Mouse (Mus musculus): ENCODE results near the gene Ccdc87.
A peak's percentile ranks its signal among the peaks of the same experiment; 100 is the strongest.
"Not testable (repeated sequence)": the region's sequence is repeated elsewhere in the genome, so short reads cannot be mapped to it uniquely, and the experiment has no call there.

Gene Ccdc87

DNA sequence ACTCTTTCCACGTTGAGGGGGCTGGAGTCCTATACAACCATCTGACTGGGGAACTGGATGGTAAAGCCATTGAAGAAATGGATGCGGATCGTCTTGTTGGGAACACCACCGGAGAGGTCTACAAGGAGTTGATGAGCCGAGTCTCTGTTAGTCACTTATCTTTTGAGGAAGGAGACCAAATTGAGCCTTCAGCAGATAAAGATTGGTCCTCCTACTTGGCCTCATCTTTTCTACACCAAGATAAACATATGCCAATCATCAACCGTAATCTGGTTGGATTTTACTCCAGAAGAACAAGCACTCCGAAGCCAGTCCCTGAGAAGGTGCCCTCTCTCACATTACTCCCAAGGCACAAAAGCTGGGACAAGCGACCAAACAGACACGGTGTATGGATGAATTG, 1.7 kb downstream of the Ccdc87 start:
- no peak for DNase-seq

DNA sequence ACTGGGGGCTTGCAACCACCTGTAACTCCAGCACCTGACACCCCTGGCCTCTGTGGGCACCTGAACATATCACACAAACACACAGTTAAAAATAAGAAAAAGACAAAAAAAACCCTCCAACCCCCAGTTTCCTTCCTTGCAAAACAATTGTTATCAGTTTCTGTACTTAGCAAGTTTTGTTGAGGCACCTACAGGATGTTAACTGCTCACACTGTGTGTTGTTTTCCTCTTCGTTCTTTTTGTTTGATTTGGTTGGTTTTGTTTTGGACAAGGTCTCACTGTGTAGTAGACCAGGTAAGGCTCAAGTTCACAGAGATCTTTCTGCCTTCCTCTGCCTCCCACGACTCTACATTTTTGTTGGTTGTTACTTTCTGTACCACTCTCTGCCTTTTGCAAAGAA, 3.4 kb downstream of the Ccdc87 start:
- DNase-seq = no peak

DNA sequence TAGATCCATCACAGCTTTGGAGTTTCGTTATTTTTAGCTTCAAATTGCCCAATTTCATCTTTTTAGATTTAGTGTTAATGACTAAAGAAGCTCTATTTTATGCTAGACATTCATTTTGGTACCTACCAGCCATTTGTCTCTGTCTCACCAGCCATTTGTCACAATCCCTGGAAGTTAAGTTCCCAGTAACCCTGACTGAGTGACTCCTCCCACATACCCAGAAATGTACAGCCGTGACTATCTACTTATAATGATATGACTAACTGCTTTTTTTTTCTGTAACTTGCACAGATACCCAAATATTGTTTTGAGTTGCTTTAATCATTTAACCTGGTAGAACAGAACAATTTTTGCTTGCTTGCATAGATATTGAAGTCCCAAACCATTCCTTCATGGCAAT, 6.7 kb downstream of the Ccdc87 start:
- DNase-seq = no peak

DNA sequence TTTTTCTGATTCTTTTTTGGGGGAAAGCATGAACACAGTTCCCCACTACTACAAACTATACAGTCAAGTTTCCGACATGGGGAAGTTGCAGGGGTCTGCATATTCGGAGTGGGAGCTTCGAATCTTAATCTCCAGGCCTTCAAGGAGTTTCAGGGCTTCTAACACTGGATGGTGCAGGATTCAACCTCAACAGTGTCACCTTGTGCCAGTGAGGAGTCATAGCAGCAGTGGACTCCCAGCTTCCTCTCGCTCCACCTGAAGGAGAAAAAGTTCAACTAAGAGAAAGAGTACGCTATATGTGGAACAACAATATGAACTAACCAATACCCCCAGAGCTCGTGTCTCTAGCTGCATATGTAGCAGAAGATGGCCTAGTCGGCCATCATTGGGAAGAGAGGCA, 8.3 kb downstream of the Ccdc87 start:
- DNase-seq = peak; percentile 26 to 30

DNA sequence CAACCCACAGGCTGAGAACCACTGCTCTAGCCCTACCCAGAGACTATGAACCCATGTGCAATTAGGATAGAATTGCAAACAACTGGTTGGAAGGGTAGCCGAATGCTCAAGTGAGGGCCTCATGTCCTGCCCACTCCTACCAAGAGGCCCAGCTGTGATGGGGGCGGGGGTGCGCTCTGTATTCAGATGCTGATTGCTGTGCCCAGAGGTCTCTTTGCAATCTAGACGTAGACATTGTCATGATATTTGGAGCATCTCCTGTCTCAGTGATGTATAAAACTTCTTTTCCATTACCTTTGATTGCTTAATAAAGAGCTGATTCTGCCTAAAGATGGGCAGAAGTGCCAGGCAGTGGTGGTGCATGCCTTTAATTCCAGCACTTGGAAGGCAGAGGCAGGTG, 10.6 kb downstream of the Ccdc87 start:
- DNase-seq = no peak

DNA sequence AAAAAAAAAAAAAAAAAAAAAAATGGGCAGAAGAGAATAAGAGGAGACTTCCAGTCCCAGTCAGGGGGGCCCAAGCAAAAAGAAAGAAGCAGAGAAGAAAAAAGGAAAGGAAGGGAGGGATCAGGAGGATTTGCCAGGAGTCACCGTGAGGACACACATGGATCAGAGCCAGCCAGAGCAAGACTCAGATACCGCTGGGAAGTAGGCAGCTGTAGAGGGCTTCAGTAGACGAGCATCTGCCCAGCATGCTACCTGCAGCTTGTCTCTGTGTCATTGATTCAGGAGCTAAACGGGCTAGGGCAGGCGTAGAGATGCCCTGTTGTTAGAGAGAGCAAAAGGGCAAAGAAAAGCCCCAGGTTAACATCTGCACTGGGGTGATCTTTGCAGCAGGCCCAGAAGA, 11.1 kb downstream of the Ccdc87 start:
- DNase-seq = no peak

DNA sequence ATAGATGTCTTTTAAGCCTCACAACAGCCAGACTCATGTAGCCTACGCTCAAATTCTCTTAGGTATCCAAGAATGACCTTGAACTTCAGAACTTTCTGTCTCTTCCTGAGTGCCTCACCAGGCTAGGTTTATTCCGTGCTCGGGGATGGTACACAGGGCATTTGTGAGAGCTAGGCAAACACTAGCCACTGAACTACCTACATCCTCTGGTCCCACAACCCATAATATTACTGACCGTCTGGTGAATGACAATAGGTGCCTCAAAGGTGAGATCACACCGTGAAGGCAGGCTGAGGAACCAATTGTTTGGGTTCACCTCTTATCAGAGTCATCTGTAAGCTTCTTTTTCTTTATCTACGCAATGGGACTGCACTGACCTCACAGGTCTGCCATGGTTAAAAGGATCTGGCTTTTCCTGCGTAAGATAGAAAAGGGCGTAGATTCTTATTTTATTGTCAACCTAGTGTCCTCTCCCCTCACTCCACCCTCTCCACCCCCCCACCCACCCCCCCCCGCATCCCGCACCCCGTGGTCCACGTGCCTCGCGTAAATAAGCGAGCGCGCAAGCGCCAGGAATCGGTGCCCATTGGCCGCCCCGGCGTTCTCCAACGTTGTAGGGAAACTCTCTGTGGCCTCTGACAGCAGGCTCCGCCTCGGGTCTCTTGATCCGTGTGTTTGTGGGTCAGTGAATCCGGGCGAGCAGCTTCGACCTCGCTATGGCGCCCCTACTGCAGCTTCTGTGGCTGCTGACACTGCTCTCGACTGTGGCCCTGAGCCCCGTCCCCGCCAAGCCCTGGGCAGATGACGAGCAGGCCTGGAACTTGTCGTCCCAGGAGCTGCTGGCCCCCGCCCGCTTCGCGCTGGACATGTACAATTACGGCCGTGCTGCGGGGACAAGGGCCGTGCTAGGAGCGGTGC, 15.6 kb downstream of the Ccdc87 start, which contains the start of gene Ctsf:
Gene Ctsf, plus strand, starts transcription at position 579 of the 918 bp plus-strand sequence.
- DNase-seq = no peak

DNA sequence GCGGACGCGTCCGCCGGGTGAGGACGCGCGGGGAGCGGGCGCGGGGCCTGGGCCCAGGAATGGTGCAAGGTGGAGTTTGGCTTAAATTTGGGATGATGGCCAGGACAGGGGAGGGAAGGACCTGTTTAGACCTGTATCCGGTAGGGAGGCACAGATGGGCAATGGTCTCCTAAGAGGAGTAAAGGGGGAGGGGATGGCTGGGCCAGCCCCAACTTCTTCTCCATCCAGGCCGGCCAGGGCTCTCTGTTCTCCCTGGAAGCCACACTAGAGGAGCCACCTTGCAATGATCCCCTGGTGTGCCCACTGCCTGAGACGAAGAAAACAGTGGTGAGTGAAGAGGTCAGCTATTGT, 16.3 kb downstream of the Ccdc87 start:
- DNase-seq = no peak

DNA sequence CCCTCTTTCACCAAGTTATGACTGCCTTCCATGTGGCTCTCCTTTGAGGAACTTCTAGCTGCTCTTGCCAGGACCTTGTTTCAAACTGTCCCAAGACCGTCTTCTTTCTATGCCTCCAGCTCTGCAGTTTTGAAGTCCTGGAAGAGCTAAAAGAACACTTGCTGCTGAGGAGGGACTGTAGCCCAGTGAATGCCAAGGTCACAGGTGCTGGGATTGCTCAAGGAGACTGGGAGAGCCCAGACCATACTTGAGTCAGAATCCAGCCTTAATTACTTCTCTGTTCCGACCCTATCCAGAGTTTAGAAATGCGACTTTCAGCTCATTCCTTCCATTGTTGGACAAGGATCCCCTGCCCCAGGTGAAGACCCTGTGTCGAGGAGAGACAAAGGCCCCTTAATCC, 16.8 kb downstream of the Ccdc87 start:
- no peak for DNase-seq

DNA sequence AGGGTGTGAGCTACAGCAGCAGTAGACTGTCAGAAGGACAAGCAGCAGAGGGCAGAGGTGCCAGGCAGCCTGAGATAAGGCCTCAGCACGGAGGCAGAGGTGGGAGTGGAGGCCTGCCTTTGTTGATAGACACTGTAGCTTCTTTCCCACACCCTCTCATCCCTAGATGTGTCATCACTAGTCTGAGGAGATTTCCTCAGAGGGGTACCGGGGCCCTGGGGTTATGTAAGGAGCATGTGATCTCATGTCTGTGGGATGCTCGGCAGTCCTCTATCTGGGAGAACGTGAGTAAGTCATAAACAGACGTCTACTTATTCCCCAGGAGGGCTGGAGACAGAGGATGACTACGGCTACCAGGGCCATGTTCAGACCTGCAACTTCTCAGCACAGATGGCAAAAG, 19.9 kb downstream of the Ccdc87 start:
- DNase-seq = no peak

DNA sequence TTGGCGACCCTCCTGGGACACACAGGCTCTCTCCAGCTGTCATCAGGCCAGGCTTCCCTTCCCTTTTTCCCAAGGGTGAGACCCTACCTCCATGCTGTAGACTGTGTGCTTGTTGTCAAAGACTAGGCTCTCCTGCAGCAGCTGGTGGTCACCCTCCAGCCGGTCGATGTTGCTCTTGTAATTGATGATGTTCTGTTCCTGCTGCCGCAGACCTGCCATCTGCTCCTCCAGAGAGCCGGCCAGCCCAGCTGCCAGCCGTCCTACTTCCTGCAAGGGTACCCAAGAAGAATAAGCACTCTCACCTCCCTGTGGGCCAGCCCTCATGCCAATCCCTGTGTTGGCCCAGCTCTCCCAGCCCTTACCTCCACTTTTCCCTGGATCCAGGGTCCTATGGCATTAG, 23.9 kb downstream of the Ccdc87 start:
- no peak for DNase-seq

DNA sequence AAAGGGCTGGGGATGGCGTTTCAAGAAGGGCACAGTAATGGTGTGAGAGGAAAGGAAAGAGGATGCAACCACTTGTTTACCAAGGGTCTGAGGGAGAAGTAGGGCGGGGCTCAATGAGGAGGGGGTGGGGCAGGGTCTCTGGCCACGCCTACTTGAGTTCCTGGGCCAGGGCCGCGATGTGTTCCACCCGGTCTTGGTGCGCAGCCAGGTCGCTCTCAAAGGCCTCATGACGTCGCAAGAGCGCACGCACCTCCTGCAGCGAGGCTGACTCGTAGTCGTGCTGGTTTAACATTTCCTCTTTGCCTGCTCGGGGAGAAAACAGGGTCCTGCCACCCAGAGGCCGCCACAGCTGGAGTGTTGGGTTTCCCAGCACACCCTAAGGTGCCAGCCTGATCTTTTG, 26.0 kb downstream of the Ccdc87 start:
- peak in 1 of 2 experiments; percentile 32 for DNase-seq

DNA sequence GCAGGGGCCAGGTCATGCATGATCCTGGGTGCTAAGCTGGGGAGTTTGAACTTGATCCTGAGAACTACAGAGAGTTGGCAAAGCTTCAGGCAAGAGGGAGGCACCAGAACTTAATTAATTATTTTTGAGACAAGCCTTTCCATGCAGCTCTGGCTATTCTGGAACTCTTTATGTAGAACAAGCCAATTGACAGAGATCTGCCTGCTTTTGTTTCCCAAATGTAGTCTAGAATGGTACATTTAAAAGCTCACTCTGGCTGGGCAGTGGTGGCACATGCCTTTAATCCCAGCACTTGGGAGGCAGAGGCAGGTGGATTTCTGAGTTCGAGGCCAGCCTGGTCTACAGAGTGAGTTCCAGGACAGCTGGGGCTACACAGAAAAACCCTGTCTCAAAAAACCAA, 35.4 kb downstream of the Ccdc87 start:
- not testable (repeated sequence) for DNase-seq

DNA sequence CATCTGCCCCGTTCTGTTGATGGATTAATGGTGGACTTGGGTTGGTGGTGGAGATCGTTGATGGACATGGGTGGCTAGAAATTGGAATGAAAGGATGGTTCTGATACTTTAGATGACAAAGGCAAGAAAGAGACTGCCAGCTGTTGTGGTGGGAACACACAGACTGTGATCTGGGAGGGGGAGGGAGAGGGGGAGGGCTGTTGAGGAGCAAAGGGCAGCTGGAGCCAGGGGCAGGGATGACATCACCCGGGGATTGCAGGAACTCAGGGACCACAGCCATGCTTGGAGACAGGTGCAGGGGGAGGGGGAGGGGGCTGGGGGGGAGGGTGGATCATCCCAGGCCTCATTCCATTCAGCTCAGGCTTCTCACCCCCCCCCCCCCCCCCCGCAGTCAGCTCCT, 37.1 kb downstream of the Ccdc87 start:
- DNase-seq = no peak

DNA sequence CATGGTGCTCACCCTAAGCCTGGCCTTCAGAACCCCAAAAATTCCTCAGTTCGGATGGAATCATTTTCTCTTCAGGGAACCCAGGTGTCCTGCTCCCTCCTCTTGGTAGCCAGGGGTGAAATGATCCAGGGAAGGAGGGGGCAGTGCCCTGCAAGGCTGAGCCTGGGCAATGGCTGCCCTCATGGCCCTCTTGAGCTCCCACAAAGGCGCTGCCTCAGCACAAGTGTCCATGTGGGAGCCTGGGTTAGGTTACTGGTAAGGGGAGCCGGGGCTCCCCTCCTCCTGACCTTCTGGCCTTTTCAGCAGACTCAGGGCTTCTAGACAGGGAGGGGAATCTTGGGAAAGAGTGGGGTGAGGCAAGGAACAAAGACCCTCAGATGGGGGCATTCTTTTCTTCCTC, 37.6 kb downstream of the Ccdc87 start:
- no peak for DNase-seq

DNA sequence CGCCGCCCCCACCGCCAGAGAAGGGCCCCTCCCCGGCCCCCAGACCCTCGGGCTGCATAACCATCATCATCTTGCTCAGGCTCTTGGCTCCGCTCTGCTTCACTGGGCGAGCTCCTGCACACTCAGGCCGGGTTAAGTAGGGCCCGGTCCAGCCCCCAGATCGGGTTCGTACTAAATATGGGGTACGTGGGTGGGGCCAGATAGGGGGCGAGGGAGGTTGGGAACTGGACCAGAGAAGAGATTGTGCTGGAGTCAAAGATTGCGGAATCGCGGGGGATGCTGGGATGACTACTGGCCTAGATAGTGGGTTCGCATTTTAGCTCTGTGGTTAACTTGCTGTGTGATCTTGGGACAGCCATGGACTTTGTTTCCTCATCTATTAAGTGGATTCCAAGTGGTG, 38.6 kb downstream of the Ccdc87 start, which contains the start of gene Actn3:
Gene Actn3, minus strand, starts transcription at position 125 of the 400 bp plus-strand sequence.
- DNase-seq = peak in 1 of 2 experiments; percentile 27

DNA sequence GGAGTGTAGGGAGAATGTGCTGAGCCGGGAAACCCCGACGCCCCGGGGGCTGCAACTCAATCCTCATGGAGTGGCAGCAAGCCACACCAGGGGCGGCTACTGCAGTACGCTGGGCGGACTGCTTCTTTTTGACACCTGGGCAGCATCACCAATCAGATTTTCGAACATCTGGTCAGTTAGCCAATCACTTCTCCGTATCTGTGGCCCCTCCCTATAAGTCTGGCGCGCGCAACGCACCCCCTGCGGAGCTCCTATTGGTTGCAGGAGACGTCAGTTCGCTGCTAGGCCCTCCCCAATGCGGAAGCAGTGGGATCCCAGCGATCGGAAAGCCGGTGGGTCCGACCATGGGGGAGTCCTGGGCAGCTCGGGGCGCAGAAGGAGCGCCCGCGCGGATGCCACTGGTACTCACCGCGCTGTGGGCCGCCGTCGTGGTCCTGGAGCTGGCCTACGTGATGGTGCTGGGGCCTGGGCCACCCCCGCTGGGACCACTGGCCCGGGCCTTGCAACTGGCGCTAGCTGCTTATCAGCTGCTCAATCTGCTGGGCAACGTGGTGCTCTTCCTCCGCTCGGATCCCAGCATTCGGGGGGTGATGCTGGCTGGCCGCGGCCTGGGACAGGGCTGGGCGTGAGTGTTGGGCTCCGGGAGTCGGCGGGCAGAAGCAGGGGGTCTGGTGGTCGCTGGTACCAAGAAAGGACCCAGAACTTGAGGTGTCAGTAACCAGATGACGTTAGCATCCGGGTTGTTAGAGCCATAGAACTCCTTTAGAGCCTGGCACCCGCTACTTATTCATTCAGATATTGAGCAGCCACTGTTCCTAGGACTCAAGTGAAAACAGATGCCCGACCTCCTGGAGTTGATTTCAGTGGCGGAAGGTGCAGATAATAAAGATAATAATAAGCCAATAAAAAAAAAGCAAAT, 39.5 kb downstream of the Ccdc87 start, which contains the start of gene Zdhhc24:
Gene Zdhhc24, plus strand, starts transcription at position 264 of the 919 bp plus-strand sequence.
- DNase-seq = peak; percentile 95 to 97

DNA sequence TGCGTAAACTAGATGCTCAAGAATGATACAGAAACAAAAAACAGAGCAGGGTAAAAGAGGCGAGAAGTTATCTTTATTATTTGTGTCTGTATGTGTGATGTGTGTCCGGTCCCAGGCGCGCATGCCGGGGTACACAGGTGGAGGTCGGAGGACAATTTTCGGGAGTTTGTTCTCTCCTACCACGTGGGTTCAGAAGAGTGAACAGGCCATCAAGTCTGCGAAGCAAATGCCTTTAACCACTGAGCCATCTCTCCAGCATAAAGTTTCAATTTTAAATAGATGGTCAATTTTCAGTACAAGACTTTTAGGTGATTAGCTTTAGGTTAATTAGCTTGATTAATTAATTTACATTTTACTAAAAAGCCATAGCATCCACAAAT, 40.1 kb downstream of the Ccdc87 start:
- DNase-seq = no peak

DNA sequence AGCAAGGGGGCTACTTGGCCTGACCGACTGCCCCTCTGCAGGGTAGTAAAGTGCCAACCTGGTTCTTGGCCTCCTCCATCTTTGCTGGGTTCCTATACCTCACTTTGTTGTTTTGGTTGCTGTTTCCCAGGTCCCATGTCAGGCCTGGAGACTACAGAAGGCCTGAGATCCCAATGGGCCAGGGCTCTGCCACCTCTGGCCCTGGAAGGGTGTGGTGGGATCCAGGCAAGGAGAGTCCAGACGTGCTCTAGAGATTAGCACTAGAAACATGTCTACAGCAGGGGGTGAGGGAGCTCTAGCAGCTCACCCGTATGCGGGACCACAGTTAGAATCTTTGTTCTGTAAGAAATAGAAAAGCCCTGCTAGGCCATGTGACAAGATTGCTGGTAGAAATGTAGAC, 44.8 kb downstream of the Ccdc87 start:
- DNase-seq = no peak

DNA sequence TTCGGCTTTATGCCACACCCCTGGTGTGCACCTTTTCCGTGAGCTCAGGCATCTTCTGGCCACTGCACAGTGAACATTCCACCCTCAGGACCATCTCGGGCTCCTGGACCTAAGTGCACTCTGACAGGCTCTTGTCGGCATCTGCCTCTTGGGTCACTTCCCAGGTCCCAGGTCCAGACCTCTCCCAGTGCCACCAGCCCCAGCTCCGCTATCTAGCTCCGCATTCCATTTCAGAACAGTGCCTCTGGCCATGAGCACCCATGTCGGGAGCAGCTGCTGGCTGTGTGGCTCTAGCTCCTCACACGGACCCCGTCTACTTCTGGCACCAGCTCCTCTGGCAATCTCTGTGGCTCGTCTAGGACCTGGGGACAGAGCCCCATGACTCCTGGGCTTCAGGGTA, 50.6 kb downstream of the Ccdc87 start:
- no peak for DNase-seq

DNA sequence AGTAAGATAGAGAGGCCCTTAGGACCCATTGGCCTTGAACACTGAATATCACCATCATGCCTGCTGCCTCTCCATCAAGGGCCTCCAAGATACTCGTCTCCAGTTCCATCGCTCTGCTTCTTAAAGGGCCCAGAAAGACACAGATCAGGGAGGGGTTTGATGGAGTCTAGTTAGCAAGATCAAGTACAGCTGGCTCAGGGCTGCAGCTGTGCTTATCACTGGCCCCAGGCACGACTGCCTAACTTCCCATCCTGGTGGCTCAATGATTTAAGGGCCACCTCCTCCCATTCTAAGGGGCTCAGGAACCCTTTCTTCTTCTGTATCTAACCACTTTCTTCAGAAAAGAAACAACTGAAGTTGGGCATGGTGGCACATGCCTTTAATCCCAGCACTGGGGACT, 52.6 kb downstream of the Ccdc87 start:
- no peak for DNase-seq

Measured in thymus, postnatal 36 days (tissue).